Mouse (Mus musculus) hindbrain, embryonic 11.5 days (tissue): ENCODE measurements at regions not wholly inside any gene's neighbourhood (a gene's known extent, or its start where the extent isn't known, plus 50 kb on each side); places are given as distances from the start of the nearest gene placed in this dataset.

Experiments used
- ATAC-seq: fragments of 200-750 bp; cut with Nextera tagmentation; 2 replicates; pipeline ENCODE4 v1.8.0; 2017; ENCODE audit warnings: mild to moderate bottlenecking, moderate TSS enrichment, moderate library complexity; ENCODE audit not compliant: low FRiP score
- DNase-seq: peaks from one replicate; pipeline ENCODE4 v3.0.0-alpha.2; 2015; ENCODE audit warnings: low spot score
- H3K27ac ChIP-seq: fragments of 300-500 bp; sonication (generic); 2 replicates; pipeline ENCODE4 v1.5.1; 2014; ENCODE audit warnings: mild to moderate bottlenecking, low read depth, low read length
- H3K27me3 ChIP-seq: fragments of 300-500 bp; sonication (generic); 2 replicates; pipeline ENCODE4 v1.6.1; 2014; ENCODE audit warnings: mild to moderate bottlenecking, low read length, moderate library complexity, mixed read lengths; ENCODE audit not compliant: control insufficient read depth, insufficient read depth
- H3K36me3 ChIP-seq: fragments of 300-500 bp; sonication (generic); 2 replicates; pipeline ENCODE4 v1.6.1; 2014; ENCODE audit warnings: mild to moderate bottlenecking, low read length, moderate library complexity, mixed read lengths; ENCODE audit not compliant: control insufficient read depth, insufficient read depth
- H3K4me1 ChIP-seq: fragments of 300-500 bp; sonication (generic); replicated peaks from 2 replicates; pipeline ENCODE4 v1.6.1; 2014; ENCODE audit warnings: low read length, mixed read lengths; ENCODE audit not compliant: control insufficient read depth, insufficient read depth
- H3K4me2 ChIP-seq: fragments of 300-500 bp; sonication (generic); replicated peaks from 2 replicates; pipeline ENCODE4 v1.6.1; 2014; ENCODE audit warnings: mild to moderate bottlenecking, low read depth, low read length
- H3K4me3 ChIP-seq: fragments of 300-500 bp; sonication (generic); 2 replicates; pipeline ENCODE4 v1.5.1; 2014; ENCODE audit warnings: low read depth, low read length
- H3K9ac ChIP-seq: fragments of 300-500 bp; sonication (generic); 2 replicates; pipeline ENCODE4 v1.6.1; 2014; ENCODE audit warnings: low read depth, low read length
- H3K9me3 ChIP-seq: fragments of 300-500 bp; sonication (generic); 2 replicates; pipeline ENCODE4 v1.6.1; 2016; ENCODE audit warnings: low read length; ENCODE audit not compliant: control insufficient read depth
- WGBS: fragments of 180-500 bp; shearing (Covaris S2); extraction: QIAGEN DNeasy Blood & Tissue Kit; methylation state at CpG from one replicate; pipeline ENCODE4 v1.1.7; 2014; 5-methylcytosine and 5-hydroxymethylcytosine counted together

DNA sequence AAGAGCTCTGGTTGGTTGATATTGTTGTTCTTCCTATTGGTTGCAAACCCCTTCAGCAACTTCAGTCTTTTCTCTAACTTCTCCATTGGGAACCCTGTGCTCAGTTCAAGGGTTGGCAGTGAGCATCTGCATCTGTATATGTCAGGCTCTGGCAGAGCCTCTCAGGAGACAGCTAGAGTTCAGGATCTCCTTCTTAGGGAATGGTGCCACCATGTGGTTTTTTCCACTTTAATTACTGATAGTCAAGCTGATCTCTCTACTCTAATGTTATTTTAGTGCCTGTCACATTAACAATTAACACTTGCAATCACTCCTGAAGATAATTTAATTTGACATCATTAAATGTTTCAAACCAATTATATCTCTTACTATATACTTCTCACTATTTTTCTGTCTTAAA, 550.4 kb downstream of the Gm597 start:
- H3K9ac ChIP-seq = no peak overlapping the region
- no peak overlapping the region for H3K4me3 ChIP-seq
- ATAC-seq = no peak
- H3K27me3 ChIP-seq = no peaks in the 10 kb centered on the region
- DNase-seq = no peak
- no peak overlapping the region for H3K4me2 ChIP-seq
- H3K4me1 ChIP-seq = no peaks in the 10 kb centered on the region
- no peaks in the 10 kb centered on the region for H3K36me3 ChIP-seq
- H3K27ac ChIP-seq = no peak overlapping the region
- no peaks in the 10 kb centered on the region for H3K9me3 ChIP-seq

DNA sequence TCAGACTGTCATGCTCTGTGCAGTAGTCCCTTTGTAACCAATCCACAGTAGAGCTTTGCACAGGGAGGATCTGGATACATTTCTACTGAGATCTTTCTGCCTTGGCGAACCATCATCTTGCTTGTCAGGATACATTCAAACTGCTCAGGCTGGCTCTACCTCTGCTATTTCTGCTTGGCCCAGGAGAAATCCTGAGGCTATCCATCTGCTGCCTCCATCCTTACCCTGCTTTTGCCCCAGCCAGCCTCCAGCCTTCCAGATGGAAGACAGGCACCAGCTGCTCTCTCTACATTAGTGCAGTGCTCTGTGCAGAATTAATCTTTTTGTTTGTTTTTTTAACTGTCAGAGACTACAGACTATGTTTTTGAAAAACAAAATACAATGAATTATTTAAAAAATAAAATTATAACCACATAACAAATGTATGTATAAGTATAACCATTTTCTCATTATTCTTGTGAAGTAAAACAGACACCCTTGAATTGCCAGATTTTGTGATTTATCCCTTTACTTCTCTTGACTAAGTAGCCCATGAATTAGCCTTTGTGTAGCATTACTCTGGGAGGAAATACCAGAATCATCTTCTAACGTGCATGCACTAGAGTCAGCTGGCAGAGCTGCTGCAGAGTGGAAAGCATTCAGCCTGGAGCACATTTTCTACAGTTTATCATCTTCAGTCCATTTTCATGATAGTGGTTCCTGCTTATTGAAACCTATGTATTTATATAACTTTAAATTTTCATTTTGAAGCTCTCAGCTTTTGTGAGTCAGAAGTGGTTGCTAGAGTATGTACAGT, 565.6 kb downstream of the Gm597 start:
- peak; percentile 73 for ATAC-seq
- no peak overlapping the region for H3K4me3 ChIP-seq
- DNase-seq = peak; percentile 1

More for the DNA sequence above, 565.6 kb downstream of the Gm597 start:
- no peaks in the 10 kb centered on the region for H3K36me3 ChIP-seq
- no peak overlapping the region for H3K27ac ChIP-seq
- H3K4me1 ChIP-seq = no peaks in the 10 kb centered on the region
- no peak overlapping the region for H3K4me2 ChIP-seq
- no peaks in the 10 kb centered on the region for H3K27me3 ChIP-seq
- WGBS = 69% methylated on average over 2 of the region's 2 CpGs
- no peak overlapping the region for H3K9ac ChIP-seq
- no peaks in the 10 kb centered on the region for H3K9me3 ChIP-seq
